In the genomic region with DNA sequence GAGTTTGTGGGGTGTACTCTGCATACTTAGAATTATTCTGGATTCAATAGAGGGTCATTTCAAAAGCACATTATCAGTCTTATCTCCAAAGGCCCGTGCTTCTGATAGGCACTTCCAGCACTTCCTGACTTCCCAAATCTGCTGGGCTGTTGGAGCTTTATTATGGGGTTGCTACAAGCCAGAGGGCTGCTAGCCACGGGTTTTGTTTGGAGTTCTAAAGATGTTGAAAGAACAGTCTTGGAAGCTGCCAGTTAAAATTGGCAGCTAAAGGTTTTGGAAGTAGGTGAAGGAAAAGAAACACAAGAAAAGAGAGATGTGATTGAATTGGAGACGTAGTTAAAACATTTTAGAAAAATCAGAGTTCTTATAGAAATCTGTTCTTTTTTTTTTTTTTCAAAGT, we compare ENCODE assay signal across 34 mouse cellular contexts. TPM values are rescaled to one million over a fixed set of nuclear protein-coding genes. Genes with fewer than 3 reads are reported as not detected.
DNase-seq lines count a peak whose midpoint lies in the region; ATAC-seq and TF ChIP-seq lines count a peak whose summit lies in the region.
"Had no signal": no experiment of that assay in that cellular context is flagged by ENCODE, and none has a peak within 500 bp of the region (broad histone marks: within the 10 kb centered on the region; RNA-seq: fewer than 3 reads in every experiment).

No protein-coding gene starts in this region.

- no peak overlapping the region for H3K4me2 ChIP-seq in midbrain, embryonic 14.5 days (ENCODE audit: low read length)
- H3K4me2 ChIP-seq: embryonic facial prominence, embryonic 13.5 days; forebrain, embryonic 15.5 days; kidney, embryonic 15.5 days; limb, embryonic 13.5 days; liver, embryonic 13.5 days; midbrain, embryonic 11.5 days; neural tube, embryonic 12.5 days had no signal

- no peak overlapping the region for H3K9ac ChIP-seq in midbrain, embryonic 14.5 days (replicated peaks; ENCODE audit: low read length)
- H3K9ac ChIP-seq: embryonic facial prominence, embryonic 13.5 days; forebrain, embryonic 15.5 days; kidney, embryonic 15.5 days; limb, embryonic 13.5 days; liver, embryonic 13.5 days; neural tube, embryonic 12.5 days had no signal

- no peak for TF ChIP-seq POLR2A in lung, adult 2 months (IDR thresholded peaks at IDR 0.05; ENCODE audit: borderline replicate concordance, extremely low read depth, low read depth, low read length)

- no peak overlapping the region for H3K27ac ChIP-seq in heart, embryonic 10.5 days
- no peak overlapping the region for H3K27ac ChIP-seq in midbrain, embryonic 14.5 days (replicated peaks; ENCODE audit: low read depth, low read length)
- H3K27ac ChIP-seq: embryonic facial prominence, embryonic 13.5 days; forebrain, embryonic 10.5 days; forebrain, embryonic 15.5 days; kidney, embryonic 15.5 days; layer of hippocampus, adult 2 months; left cerebral cortex, adult 2 months; limb, embryonic 13.5 days; liver, embryonic 13.5 days; neural tube, embryonic 12.5 days had no signal

- TF ChIP-seq CTCF in lung, adult 2 months (IDR thresholded peaks at IDR 0.05; ENCODE audit: insufficient read depth, low read length) = no peak

- no peaks in the 10 kb centered on the region for H3K36me3 ChIP-seq in heart, embryonic 10.5 days
- H3K36me3 ChIP-seq in midbrain, embryonic 14.5 days (ENCODE audit: control insufficient read depth, insufficient read depth, low read length) = no peaks in the 10 kb centered on the region
- H3K36me3 ChIP-seq: embryonic facial prominence, embryonic 13.5 days; forebrain, embryonic 10.5 days; forebrain, embryonic 15.5 days; kidney, embryonic 15.5 days; limb, embryonic 13.5 days; liver, embryonic 13.5 days; neural tube, embryonic 12.5 days had no signal

- H3K4me3 ChIP-seq in heart, embryonic 10.5 days = no peak overlapping the region
- H3K4me3 ChIP-seq in lung, adult 2 months (replicated peaks; ENCODE audit: extremely low read depth, low read depth, low read length) = no peak overlapping the region
- H3K4me3 ChIP-seq in midbrain, embryonic 14.5 days (replicated peaks; ENCODE audit: low read depth, low read length) = no peak overlapping the region
- H3K4me3 ChIP-seq: embryonic facial prominence, embryonic 13.5 days; forebrain, embryonic 10.5 days; forebrain, embryonic 15.5 days; kidney, embryonic 15.5 days; layer of hippocampus, adult 2 months; left cerebral cortex, adult 2 months; limb, embryonic 13.5 days; liver, embryonic 13.5 days; myocyte; neural tube, embryonic 12.5 days had no signal

- ATAC-seq in midbrain, embryonic 14.5 days (ENCODE audit: low FRiP score, low TSS enrichment) = no peak
- ATAC-seq: forebrain, embryonic 15.5 days; hindbrain, embryonic 16.5 days; Patski had no signal

- peaks cover 6% of the 10 kb centered on the region; the same call in 1 of the 2 replicates for H3K27me3 ChIP-seq in heart, embryonic 10.5 days (ENCODE audit: insufficient read depth, poor library complexity, severe bottlenecking)
- no peaks in the 10 kb centered on the region for H3K27me3 ChIP-seq in midbrain, embryonic 14.5 days (ENCODE audit: control insufficient read depth, insufficient read depth, low read length)
- H3K27me3 ChIP-seq: CH12.LX; forebrain, embryonic 15.5 days; liver, embryonic 13.5 days; neural tube, embryonic 12.5 days had no signal

- peak; percentile 2 for DNase-seq in adrenal gland, postnatal 10 days
- DNase-seq in adrenal gland, postnatal 36 days = no peak
- peak; percentile 24 to 49 for DNase-seq in heart, adult 18-20 months
- no peak for DNase-seq in heart, embryonic 10.5 days (ENCODE audit: low spot score)
- peak; percentile 6 for DNase-seq in lung, postnatal 14 days
- no peak for DNase-seq in lung, adult 2 months
- DNase-seq in cerebellum, postnatal 10 days = no peak
- DNase-seq in midbrain, embryonic 14.5 days = no peak
- DNase-seq: cerebellum, adult 11 months; cerebellum, adult 9-10 months; gastrocnemius, postnatal 10 days; kidney, adult 18-20 months; kidney, postnatal 25 days; liver, embryonic 13.5 days; right cerebral cortex, adult 18-20 months; thymus, adult 2 months; thymus, postnatal 36 days had no signal

- no peaks in the 10 kb centered on the region for H3K4me1 ChIP-seq in heart, embryonic 10.5 days
- H3K4me1 ChIP-seq in lung, adult 2 months (ENCODE audit: control insufficient read depth, insufficient read depth, low read length) = no peaks in the 10 kb centered on the region; the same call in 1 of the 2 replicates
- no peaks in the 10 kb centered on the region for H3K4me1 ChIP-seq in midbrain, embryonic 14.5 days (ENCODE audit: control insufficient read depth, insufficient read depth, low read length)
- H3K4me1 ChIP-seq: embryonic facial prominence, embryonic 13.5 days; forebrain, embryonic 10.5 days; forebrain, embryonic 15.5 days; kidney, embryonic 15.5 days; limb, embryonic 13.5 days; liver, embryonic 13.5 days; neural tube, embryonic 12.5 days had no signal

- no peaks in the 10 kb centered on the region for H3K9me3 ChIP-seq in heart, embryonic 10.5 days
- H3K9me3 ChIP-seq in midbrain, embryonic 14.5 days (ENCODE audit: control insufficient read depth, low read length) = no peaks in the 10 kb centered on the region
- H3K9me3 ChIP-seq: embryonic facial prominence, embryonic 13.5 days; forebrain, embryonic 10.5 days; forebrain, embryonic 15.5 days; kidney, embryonic 15.5 days; limb, embryonic 13.5 days; liver, embryonic 13.5 days; neural tube, embryonic 12.5 days had no signal

- WGBS in heart, embryonic 10.5 days = 39% methylated on average over 3 of the region's 3 CpGs
- 38% methylated on average over 3 of the region's 3 CpGs for WGBS in lung, adult 2 months
- 69% methylated on average over 3 of the region's 3 CpGs for WGBS in midbrain, embryonic 14.5 days

RNA-seq across cellular contexts. Expression of gene Pir, which starts 6.4 kb away (rescaled TPM):
- 1 to 10 TPM; 3.6 to 7.1 TPM for total RNA-seq in adrenal gland, postnatal 10 days (2021)
- total RNA-seq in adrenal gland, postnatal 36 days (2021) = 1 to 10 TPM; 3.9 to 4.9 TPM
- total RNA-seq in heart, adult 18-20 months (2021) = 1 to 10 TPM; 7.0 to 7.8 TPM
- polyA plus RNA-seq in heart, embryonic 10.5 days (2016; fragmentation: Nextera tagmentation; extraction: Ambion mirVana) = 6.8 and 7.3 TPM in 2 replicates
- 11.1 and 11.9 TPM in 2 replicates for polyA plus RNA-seq in lung, adult 2 months (2012; rRNA removed)
- polyA plus RNA-seq in midbrain, embryonic 14.5 days (2014; fragmentation: Nextera tagmentation; extraction: Ambion mirVana) = 2.3 and 2.6 TPM in 2 replicates
- total RNA-seq: CH12.LX; common myeloid progenitor, adult 5-6 weeks; granulocyte monocyte progenitor cell, adult 5-6 weeks had no signal
- polyA plus RNA-seq: Patski had no signal

RNA-seq across cellular contexts. Expression of gene Bmx, which starts 17.5 kb away (rescaled TPM):
- total RNA-seq in adrenal gland, postnatal 10 days (2021) = 1 to 10 TPM; 1.1 to 1.4 TPM
- under 1 TPM; 0.23 to 0.30 TPM for total RNA-seq in adrenal gland, postnatal 36 days (2021)
- 1 to 10 TPM; 1.9 to 2.5 TPM for total RNA-seq in heart, adult 18-20 months (2021)
- polyA plus RNA-seq in heart, embryonic 10.5 days (2016; fragmentation: Nextera tagmentation; extraction: Ambion mirVana) = 3.6 and 5.8 TPM in 2 replicates
- 1.4 and 2.7 TPM in 2 replicates for polyA plus RNA-seq in lung, adult 2 months (2012; rRNA removed)
- 0.51 TPM in 1 of 2 replicates, not detected in the other for polyA plus RNA-seq in midbrain, embryonic 14.5 days (2014; fragmentation: Nextera tagmentation; extraction: Ambion mirVana)
- total RNA-seq: ES-E14 had no signal
- polyA plus RNA-seq: C2C12, myocyte, Patski had no signal

Comparison
In these comparisons a context has a peak if more than half of its experiments do, and no peak if none do; other contexts are left out.
1. DNase-seq: peak in adrenal gland, postnatal 10 days (single experiment), heart, adult 18-20 months (2 of 2) and lung, postnatal 14 days (single experiment); none in adrenal gland, postnatal 36 days (0 of 2), heart, embryonic 10.5 days (single experiment), lung, adult 2 months (single experiment), cerebellum, postnatal 10 days (0 of 2) and midbrain, embryonic 14.5 days (single experiment).